Mouse (Mus musculus) intestine, embryonic 14.5 days (tissue): ENCODE measurements around the gene Mybbp1a. TPM values are rescaled to one million over a fixed set of nuclear protein-coding genes. Genes with fewer than 3 reads are reported as not detected.

ENCODE experiments used
- ATAC-seq: fragments of 200-750 bp; cut with Nextera tagmentation; replicated peaks from 2 replicates; pipeline ENCODE4 v1.8.0; 2017; ENCODE audit warnings: low read depth, moderate number of reproducible peaks, moderate TSS enrichment, moderate library complexity; ENCODE audit not compliant: low FRiP score, low TSS enrichment
- DNase-seq: peaks from one replicate; pipeline ENCODE4 v3.0.0-alpha.2; 2018; ENCODE audit warnings: low spot score
- H3K27ac ChIP-seq: fragments of 300-500 bp; sonication (generic); 2 replicates; pipeline ENCODE4 v1.5.1; 2014; ENCODE audit warnings: low read depth, mild to moderate bottlenecking, control low read depth
- H3K27me3 ChIP-seq: fragments of 300-500 bp; sonication (generic); replicated peaks from 2 replicates; pipeline ENCODE4 v1.6.1; 2014; ENCODE audit warnings: low read length, control low read depth; ENCODE audit not compliant: control insufficient read depth, insufficient read depth
- H3K36me3 ChIP-seq: fragments of 300-500 bp; sonication (generic); 2 replicates; pipeline ENCODE4 v1.6.1; 2014; ENCODE audit warnings: low read length, control low read depth; ENCODE audit not compliant: control insufficient read depth, insufficient read depth
- H3K4me1 ChIP-seq: fragments of 300-500 bp; sonication (generic); replicated peaks from 2 replicates; pipeline ENCODE4 v1.6.1; 2014; ENCODE audit warnings: low read length, control low read depth, mixed read lengths; ENCODE audit not compliant: control insufficient read depth, insufficient read depth
- H3K4me2 ChIP-seq: fragments of 300-500 bp; sonication (generic); 2 replicates; pipeline ENCODE4 v1.6.1; 2014; ENCODE audit warnings: low read length
- H3K4me3 ChIP-seq: fragments of 300-500 bp; sonication (generic); 2 replicates; pipeline ENCODE4 v1.5.1; 2014; ENCODE audit warnings: low read depth, low read length, control low read depth, mixed read lengths
- H3K9ac ChIP-seq: fragments of 300-500 bp; sonication (generic); 2 replicates; pipeline ENCODE4 v1.6.1; 2014; ENCODE audit warnings: mild to moderate bottlenecking, low read length
- H3K9me3 ChIP-seq: fragments of 300-500 bp; sonication (generic); 2 replicates; pipeline ENCODE4 v1.6.1; 2016; ENCODE audit warnings: low read length, control low read depth; ENCODE audit not compliant: control insufficient read depth
- WGBS: fragments of 180-500 bp; shearing (Covaris S2); extraction: QIAGEN DNeasy Blood & Tissue Kit; methylation state at CpG from one replicate; pipeline ENCODE4 v1.1.7; 2014; 5-methylcytosine and 5-hydroxymethylcytosine counted together
- polyA plus RNA-seq: library from polyadenylated mRNA; unstranded; fragments of >200 nt; fragmentation: Nextera tagmentation; extraction: Ambion mirVana; gene quantifications from 2 replicates; pipeline ENCODE4 v1.2.1, GENCODE M21; 2014

Gene Mybbp1a
- polyA plus RNA-seq, 1 experiment from 2014 or later, result 173 TPM

DNA sequence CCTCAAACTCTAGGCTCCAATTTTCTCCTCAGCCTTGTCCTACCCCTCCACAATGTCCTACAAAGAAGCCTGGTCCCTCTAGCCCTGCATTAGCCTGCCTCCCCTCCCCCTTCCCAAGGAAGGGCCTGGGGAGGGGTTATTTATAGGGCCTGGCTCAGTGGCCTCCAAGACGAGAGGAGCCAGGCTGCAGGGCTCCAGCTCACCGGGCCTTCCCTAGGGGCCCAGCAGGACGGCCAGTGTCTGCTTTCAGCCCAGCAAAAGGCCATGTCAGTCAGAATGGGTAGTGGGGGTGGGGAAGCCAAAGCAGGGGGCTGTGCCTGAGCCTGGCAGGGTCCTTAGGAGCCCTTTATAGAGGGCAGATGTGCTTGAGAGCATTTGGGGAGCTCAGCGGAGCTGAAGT, 23.8 kb upstream of the Mybbp1a start:
- peaks cover 3% of the 10 kb centered on the region; the same call in 1 of the 2 replicates for H3K4me1 ChIP-seq
- no peak overlapping the region for H3K4me2 ChIP-seq
- no peak overlapping the region for H3K4me3 ChIP-seq
- no peaks in the 10 kb centered on the region for H3K9me3 ChIP-seq
- H3K27me3 ChIP-seq, result no peaks in the 10 kb centered on the region
- H3K9ac ChIP-seq, result no peak overlapping the region
- H3K36me3 ChIP-seq, result no peaks in the 10 kb centered on the region
- no peak overlapping the region for H3K27ac ChIP-seq
- DNase-seq (no peak), ATAC-seq (no peak)
- WGBS, result 25% methylated on average over 4 of the region's 4 CpGs

GRCm38 (mm10) chr11:72418227-72418626, 22.9 kb upstream of the Mybbp1a start:
- H3K4me3 ChIP-seq, result no peak overlapping the region
- H3K9me3 ChIP-seq, result no peaks in the 10 kb centered on the region
- peaks cover under 1% of the 10 kb centered on the region; the same call in 1 of the 2 replicates for H3K4me1 ChIP-seq
- no peak overlapping the region for H3K9ac ChIP-seq
- no peaks in the 10 kb centered on the region for H3K36me3 ChIP-seq
- H3K27me3 ChIP-seq, result no peaks in the 10 kb centered on the region
- H3K4me2 ChIP-seq, result no peak overlapping the region
- H3K27ac ChIP-seq, result no peak overlapping the region
- DNase-seq (no peak), ATAC-seq (no peak)
- WGBS, result 47% methylated on average over 8 of the region's 8 CpGs

GRCm38 (mm10) chr11:72419006-72419405, 22.1 kb upstream of the Mybbp1a start:
- H3K4me3 ChIP-seq, result no peak overlapping the region
- no peak overlapping the region for H3K9ac ChIP-seq
- 89% methylated on average over 6 of the region's 6 CpGs for WGBS
- ATAC-seq (no peak), DNase-seq (no peak)
- no peaks in the 10 kb centered on the region for H3K4me1 ChIP-seq
- no peaks in the 10 kb centered on the region for H3K36me3 ChIP-seq
- H3K9me3 ChIP-seq, result no peaks in the 10 kb centered on the region
- no peaks in the 10 kb centered on the region for H3K27me3 ChIP-seq
- H3K4me2 ChIP-seq, result no peak overlapping the region
- H3K27ac ChIP-seq, result no peak overlapping the region

- WGBS, result 77% methylated on average over 6 of the region's 6 CpGs
- H3K36me3 ChIP-seq, result no peaks in the 10 kb centered on the region
- DNase-seq (no peak), ATAC-seq (no peak)
- H3K9me3 ChIP-seq, result no peaks in the 10 kb centered on the region
- H3K4me1 ChIP-seq, result no peaks in the 10 kb centered on the region
- no peak overlapping the region for H3K9ac ChIP-seq
- H3K4me2 ChIP-seq, result no peak overlapping the region
- H3K27me3 ChIP-seq, result no peaks in the 10 kb centered on the region
- H3K27ac ChIP-seq, result no peak overlapping the region
- no peak overlapping the region for H3K4me3 ChIP-seq
Measured at GRCm38 (mm10) chr11:72420460-72421122, 20.6 kb upstream of the Mybbp1a start.

GRCm38 (mm10) chr11:72421518-72422278, 19.5 kb upstream of the Mybbp1a start:
- ATAC-seq (no peak), DNase-seq (no peak)
- H3K4me1 ChIP-seq, result no peaks in the 10 kb centered on the region
- no peaks in the 10 kb centered on the region for H3K9me3 ChIP-seq
- no peak overlapping the region for H3K27ac ChIP-seq
- H3K4me3 ChIP-seq, result no peak overlapping the region
- 90% methylated on average over 11 of the region's 11 CpGs for WGBS
- H3K4me2 ChIP-seq, result no peak overlapping the region
- no peaks in the 10 kb centered on the region for H3K36me3 ChIP-seq
- H3K27me3 ChIP-seq, result no peaks in the 10 kb centered on the region
- H3K9ac ChIP-seq, result no peak overlapping the region

GRCm38 (mm10) chr11:72423686-72424085, 17.5 kb upstream of the Mybbp1a start:
- H3K36me3 ChIP-seq, result no peaks in the 10 kb centered on the region
- H3K27ac ChIP-seq, result no peak overlapping the region
- 0 out of 2 replicates have a peak, but pooled peaks cover 2% of the 10 kb centered on the region for H3K9me3 ChIP-seq
- 75% methylated on average over 4 of the region's 4 CpGs for WGBS
- DNase-seq (no peak), ATAC-seq (no peak)
- H3K27me3 ChIP-seq, result no peaks in the 10 kb centered on the region
- no peaks in the 10 kb centered on the region for H3K4me1 ChIP-seq
- no peak overlapping the region for H3K4me3 ChIP-seq
- H3K9ac ChIP-seq, result no peak overlapping the region
- H3K4me2 ChIP-seq, result no peak overlapping the region

DNA sequence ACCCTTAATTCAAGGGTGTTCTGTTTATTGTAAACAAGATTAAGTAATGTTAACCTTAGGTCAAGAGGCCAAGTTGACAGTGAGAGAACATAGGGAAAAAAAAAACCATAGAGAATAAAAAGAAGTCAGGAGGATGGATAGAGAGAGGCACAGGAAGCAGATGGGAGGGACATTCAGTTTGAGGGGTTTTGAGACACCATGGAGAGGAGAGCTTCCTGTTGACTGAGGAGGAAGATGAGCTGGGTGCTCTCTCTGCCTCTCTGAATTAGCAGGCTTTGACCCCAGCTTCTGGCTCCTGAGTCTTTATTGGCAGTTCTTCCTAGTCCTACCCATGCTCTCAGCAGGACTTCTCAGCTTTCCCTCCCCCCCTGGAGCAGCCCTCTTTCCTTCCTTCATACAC, 16.0 kb upstream of the Mybbp1a start:
- ATAC-seq, result no peak
- H3K9ac ChIP-seq, result no peak overlapping the region

GRCm38 (mm10) chr11:72426884-72427283, 14.3 kb upstream of the Mybbp1a start:
- H3K9ac ChIP-seq, result no peak overlapping the region
- no peak overlapping the region for H3K4me2 ChIP-seq
- ATAC-seq (no peak), DNase-seq (no peak)
- H3K27me3 ChIP-seq, result no peaks in the 10 kb centered on the region
- no peaks in the 10 kb centered on the region for H3K4me1 ChIP-seq
- H3K36me3 ChIP-seq, result no peaks in the 10 kb centered on the region
- H3K9me3 ChIP-seq, result 0 out of 2 replicates have a peak, but pooled peaks cover 2% of the 10 kb centered on the region
- no peak overlapping the region for H3K27ac ChIP-seq
- no peak overlapping the region for H3K4me3 ChIP-seq

More for the DNA sequence above, 16.0 kb upstream of the Mybbp1a start:
- no peaks in the 10 kb centered on the region for H3K27me3 ChIP-seq
- H3K4me3 ChIP-seq, result no peak overlapping the region
- H3K9me3 ChIP-seq, result 0 out of 2 replicates have a peak, but pooled peaks cover 2% of the 10 kb centered on the region
- H3K4me1 ChIP-seq, result no peaks in the 10 kb centered on the region
- no peak overlapping the region for H3K27ac ChIP-seq
- no peak overlapping the region for H3K4me2 ChIP-seq
- no peak for DNase-seq
- H3K36me3 ChIP-seq, result no peaks in the 10 kb centered on the region
